Mouse (Mus musculus): ENCODE results near the gene Marco. TPM values are rescaled to one million over a fixed set of nuclear protein-coding genes. Genes with fewer than 3 reads are reported as not detected.

Gene Marco
- polyA plus RNA-seq, 2 experiments = 24.1 to 27.2 TPM

DNA sequence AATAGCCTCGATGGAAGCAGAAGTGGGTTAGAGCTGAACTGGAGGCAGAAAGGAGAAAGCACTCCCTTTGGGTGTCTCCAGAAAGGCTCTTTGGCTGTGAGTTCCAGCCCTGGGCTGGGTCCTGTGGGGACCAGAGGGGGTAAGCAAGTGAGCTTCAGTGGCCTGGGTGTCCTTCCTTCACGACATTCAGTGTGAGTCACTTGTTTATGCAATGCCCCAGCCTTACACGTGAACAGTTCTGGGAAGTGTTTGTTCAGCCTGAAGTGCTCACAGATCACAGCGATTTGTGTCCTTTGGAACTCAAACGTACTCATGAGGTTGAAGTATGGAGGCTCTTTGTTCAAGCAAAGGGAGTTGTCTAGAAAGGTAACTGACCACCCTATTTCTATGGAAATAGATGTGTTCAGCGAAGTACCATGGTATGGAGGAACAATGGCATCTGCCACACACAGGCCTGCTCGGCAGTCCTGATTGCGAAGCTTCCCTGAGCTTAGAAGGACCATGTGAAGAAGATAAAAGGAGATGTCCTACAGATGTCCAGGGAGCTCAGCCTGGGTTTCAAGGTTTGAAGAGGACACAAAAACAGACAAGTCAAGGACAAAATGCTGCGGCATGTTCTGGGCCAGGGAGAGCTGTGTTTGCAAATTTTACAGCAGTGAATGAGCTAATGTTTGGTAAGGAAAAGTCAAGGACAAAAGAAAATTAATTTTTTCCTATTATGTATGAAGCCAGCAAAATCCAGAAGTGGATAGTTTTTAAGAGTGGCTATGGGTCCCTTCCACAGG lies 53.1 kb downstream of the Marco start:
- Histone ChIP-seq H3K27ac (no peak overlapping the region), H3K27me3 (ENCODE audit: control insufficient read depth, insufficient read depth, low read length) (no peaks in the 10 kb centered on the region), H3K4me1 (replicated peaks; ENCODE audit: control insufficient read depth in 2 of 2, insufficient read depth in 2 of 2, low read length in 1 of 2) (no peaks in the 10 kb centered on the region), H3K9ac (replicated peaks) (no peak overlapping the region), H3K9me3 (ENCODE audit: control insufficient read depth, low read length) (no peaks in the 10 kb centered on the region), H3K4me2 (ENCODE audit: low read depth) (no peak overlapping the region), H3K36me3 (replicated peaks; ENCODE audit: control insufficient read depth, insufficient read depth, low read depth) (no peaks in the 10 kb centered on the region), H3K4me3 (ENCODE audit: insufficient read depth in 1 of 2, low read depth in 2 of 2, low read length in 2 of 2) (no peak overlapping the region)
- no peak for DNase-seq (ENCODE audit: low read depth in 3 of 3, low spot score in 3 of 3)
- TF ChIP-seq CTCF (IDR thresholded peaks at IDR 0.05; ENCODE audit: low read depth) (no peak), EP300 (IDR thresholded peaks at IDR 0.05; ENCODE audit: low read depth) (no peak)
- 61% methylated on average over 9 of the region's 9 CpGs for WGBS (ENCODE audit: insufficient replicate concordance)
- ATAC-seq (ENCODE audit: insufficient read depth) = no peak

DNA sequence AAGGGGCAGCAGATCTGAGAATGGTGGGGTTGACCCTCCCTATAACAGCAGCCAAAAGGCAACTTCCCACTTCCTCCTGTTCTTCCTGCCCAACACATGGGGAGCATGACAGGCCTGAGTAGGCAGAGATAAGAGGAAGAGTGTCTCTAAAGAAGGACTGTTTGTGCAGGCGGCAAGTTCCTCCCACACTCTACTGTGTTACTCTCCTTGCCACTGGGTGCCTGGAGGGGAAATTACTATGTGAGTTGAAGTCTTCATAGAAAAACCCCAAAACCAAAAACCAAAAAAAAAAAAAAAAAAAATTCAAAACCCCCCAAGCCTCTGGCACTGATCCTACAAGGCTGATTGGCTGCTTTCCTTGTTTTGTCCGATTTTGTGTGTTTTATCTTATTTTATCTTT lies 55.2 kb downstream of the Marco start:
- H3K9me3 ChIP-seq (ENCODE audit: control insufficient read depth, low read length) = no peaks in the 10 kb centered on the region
- H3K4me3 ChIP-seq (ENCODE audit: insufficient read depth in 1 of 2, low read depth in 2 of 2, low read length in 2 of 2) = no peak overlapping the region
- no peak overlapping the region for H3K4me2 ChIP-seq (ENCODE audit: low read depth)
- no peak for DNase-seq (ENCODE audit: low read depth in 3 of 3, low spot score in 3 of 3)
- no peak overlapping the region for H3K9ac ChIP-seq (replicated peaks)
- no peak overlapping the region for H3K27ac ChIP-seq
- WGBS (ENCODE audit: insufficient replicate concordance) = 12% methylated on average over 2 of the region's 2 CpGs
- TF ChIP-seq CTCF (IDR thresholded peaks at IDR 0.05; ENCODE audit: low read depth) (no peak), EP300 (IDR thresholded peaks at IDR 0.05; ENCODE audit: low read depth) (no peak)
- no peak for ATAC-seq (ENCODE audit: insufficient read depth)
- no peaks in the 10 kb centered on the region for H3K4me1 ChIP-seq (replicated peaks; ENCODE audit: control insufficient read depth in 2 of 2, insufficient read depth in 2 of 2, low read length in 1 of 2)
- no peaks in the 10 kb centered on the region for H3K36me3 ChIP-seq (replicated peaks; ENCODE audit: control insufficient read depth, insufficient read depth, low read depth)
- H3K27me3 ChIP-seq (ENCODE audit: control insufficient read depth, insufficient read depth, low read length) = no peaks in the 10 kb centered on the region

DNA sequence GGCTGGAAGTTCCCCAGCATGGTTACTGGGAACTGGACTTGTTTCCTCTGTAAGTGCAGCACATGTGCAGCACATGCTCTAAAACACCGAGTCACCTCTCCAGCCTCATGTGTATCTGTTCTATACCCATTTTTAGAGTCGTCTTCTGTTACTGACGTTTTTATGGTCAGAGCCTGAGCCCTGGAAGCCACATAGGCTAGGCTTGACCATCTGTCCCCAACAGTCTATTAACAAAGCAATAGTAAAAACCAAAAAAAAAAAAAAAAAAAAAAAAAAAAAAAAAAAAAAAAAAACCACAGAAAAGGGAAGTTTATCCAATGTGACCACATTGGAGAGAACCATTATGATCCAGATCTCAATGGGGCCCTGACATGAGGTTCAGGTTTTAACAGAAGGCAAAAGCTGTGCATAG lies 61.6 kb downstream of the Marco start:
- ATAC-seq (ENCODE audit: insufficient read depth) = no peak
- DNase-seq (ENCODE audit: low read depth in 3 of 3, low spot score in 3 of 3) = no peak
- Histone ChIP-seq H3K36me3 (replicated peaks; ENCODE audit: control insufficient read depth, insufficient read depth, low read depth) (no peaks in the 10 kb centered on the region), H3K27ac (no peak overlapping the region), H3K4me2 (ENCODE audit: low read depth) (no peak overlapping the region), H3K4me3 (ENCODE audit: insufficient read depth in 1 of 2, low read depth in 2 of 2, low read length in 2 of 2) (no peak overlapping the region), H3K9me3 (ENCODE audit: control insufficient read depth, low read length) (no peaks in the 10 kb centered on the region), H3K4me1 (replicated peaks; ENCODE audit: control insufficient read depth in 2 of 2, insufficient read depth in 2 of 2, low read length in 1 of 2) (no peaks in the 10 kb centered on the region), H3K9ac (replicated peaks) (no peak overlapping the region), H3K27me3 (ENCODE audit: control insufficient read depth, insufficient read depth, low read length) (no peaks in the 10 kb centered on the region)
- TF ChIP-seq EP300 (IDR thresholded peaks at IDR 0.05; ENCODE audit: low read depth) (no peak), CTCF (IDR thresholded peaks at IDR 0.05; ENCODE audit: low read depth) (no peak)
- 9% methylated on average over 3 of the region's 3 CpGs for WGBS (ENCODE audit: insufficient replicate concordance)

DNA sequence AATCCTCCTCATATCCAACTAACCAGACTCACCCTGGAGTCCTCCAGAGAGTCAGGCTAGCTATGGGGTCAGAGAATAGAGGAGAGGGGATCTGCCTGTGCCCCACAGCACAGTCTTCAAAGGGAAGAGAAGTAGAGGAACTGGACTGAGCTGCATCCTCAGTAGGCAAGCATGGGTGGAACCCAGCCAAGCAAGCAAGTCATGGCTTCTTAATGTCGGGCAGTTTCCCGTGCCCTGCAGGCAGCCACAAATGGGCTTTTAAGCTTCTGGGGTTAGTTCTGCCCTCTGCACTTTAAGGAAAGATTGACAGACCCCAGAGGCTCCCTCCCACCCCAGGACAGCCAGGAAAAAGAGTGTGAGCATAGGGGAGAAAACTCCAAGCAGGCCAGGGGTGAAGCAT lies 63.2 kb downstream of the Marco start:
- H3K4me2 ChIP-seq (ENCODE audit: low read depth) = no peak overlapping the region
- H3K4me3 ChIP-seq (ENCODE audit: insufficient read depth in 1 of 2, low read depth in 2 of 2, low read length in 2 of 2) = no peak overlapping the region
- DNase-seq (ENCODE audit: low read depth in 3 of 3, low spot score in 3 of 3) (no peak), ATAC-seq (ENCODE audit: insufficient read depth) (no peak)
- no peaks in the 10 kb centered on the region for H3K27me3 ChIP-seq (ENCODE audit: control insufficient read depth, insufficient read depth, low read length)
- H3K4me1 ChIP-seq (replicated peaks; ENCODE audit: control insufficient read depth in 2 of 2, insufficient read depth in 2 of 2, low read length in 1 of 2) = no peaks in the 10 kb centered on the region
- H3K9me3 ChIP-seq (ENCODE audit: control insufficient read depth, low read length) = no peaks in the 10 kb centered on the region
- TF ChIP-seq EP300 (IDR thresholded peaks at IDR 0.05; ENCODE audit: low read depth) (no peak), CTCF (IDR thresholded peaks at IDR 0.05; ENCODE audit: low read depth) (no peak)
- no peak overlapping the region for H3K27ac ChIP-seq
- H3K9ac ChIP-seq (replicated peaks) = no peak overlapping the region
- 27% methylated on average over 2 of the region's 2 CpGs for WGBS (ENCODE audit: insufficient replicate concordance)
- no peaks in the 10 kb centered on the region for H3K36me3 ChIP-seq (replicated peaks; ENCODE audit: control insufficient read depth, insufficient read depth, low read depth)

DNA sequence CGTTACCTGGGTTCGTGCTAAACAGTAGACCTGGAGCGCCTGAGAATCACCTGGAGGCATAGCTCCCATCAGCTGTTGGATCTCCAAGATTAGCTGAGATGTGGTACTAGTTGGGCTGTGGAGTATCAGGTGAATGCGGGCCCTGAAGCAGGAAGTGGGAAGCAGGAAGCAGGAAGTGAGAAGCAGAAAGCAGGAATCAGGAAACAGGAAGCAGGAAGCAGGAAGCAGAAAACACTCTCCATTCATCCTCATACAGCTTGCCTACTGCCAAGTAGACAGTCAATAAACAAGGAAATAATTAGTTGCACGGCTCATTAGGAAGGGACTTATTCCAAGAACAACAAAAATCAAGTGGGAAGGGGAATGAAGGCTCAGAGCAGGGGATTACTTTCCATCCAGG lies 69.2 kb downstream of the Marco start:
- H3K27me3 ChIP-seq (ENCODE audit: control insufficient read depth, insufficient read depth, low read length) = no peaks in the 10 kb centered on the region
- H3K4me2 ChIP-seq (ENCODE audit: low read depth) = no peak overlapping the region
- ATAC-seq (ENCODE audit: insufficient read depth) (no peak), DNase-seq (ENCODE audit: low read depth in 3 of 3, low spot score in 3 of 3) (no peak)
- TF ChIP-seq EP300 (IDR thresholded peaks at IDR 0.05; ENCODE audit: low read depth) (no peak), CTCF (IDR thresholded peaks at IDR 0.05; ENCODE audit: low read depth) (no peak)
- H3K27ac ChIP-seq = no peak overlapping the region
- no peaks in the 10 kb centered on the region for H3K36me3 ChIP-seq (replicated peaks; ENCODE audit: control insufficient read depth, insufficient read depth, low read depth)
- no peak overlapping the region for H3K9ac ChIP-seq (replicated peaks)
- 50% methylated on average over 5 of the region's 5 CpGs for WGBS (ENCODE audit: insufficient replicate concordance)
- H3K4me3 ChIP-seq (ENCODE audit: insufficient read depth in 1 of 2, low read depth in 2 of 2, low read length in 2 of 2) = no peak overlapping the region
- no peaks in the 10 kb centered on the region for H3K9me3 ChIP-seq (ENCODE audit: control insufficient read depth, low read length)
- H3K4me1 ChIP-seq (replicated peaks; ENCODE audit: control insufficient read depth in 2 of 2, insufficient read depth in 2 of 2, low read length in 1 of 2) = no peaks in the 10 kb centered on the region
